Mouse (Mus musculus) megakaryocyte, embryonic 14.5 days (primary cell): Measurements from ENCODE around the gene Btbd11.

ENCODE experiments used
- FLI1 ChIP-seq: IDR thresholded peaks from 2 replicates; pipeline ENCODE4 v1.6.1; 2012; ENCODE audit warnings: low read length, inconsistent platforms, mixed read lengths
- GATA1 ChIP-seq: IDR thresholded peaks from 3 replicates; pipeline ENCODE4 v1.6.1; 2012; ENCODE audit warnings: mixed read lengths, low read length, inconsistent platforms, borderline replicate concordance

GRCm38 (mm10) chr10:85496358-85496757 is 109.7 kb downstream of the Btbd11 start:
- TF ChIP-seq GATA1 = no peak
- no peak for TF ChIP-seq FLI1
